Mouse (Mus musculus) brain, embryonic 14.5 days (tissue): ENCODE measurements around the gene Gm12216.

ENCODE experiments used
- CTCF ChIP-seq: fragments of 200-500 bp; IDR thresholded peaks from 2 replicates; pipeline ENCODE4 v1.5.1; 2012; ENCODE audit warnings: inconsistent platforms, mild to moderate bottlenecking, moderate library complexity, borderline replicate concordance; ENCODE audit not compliant: insufficient read depth, insufficient read length; ENCODE audit errors: extremely low read depth
- POLR2A ChIP-seq: fragments of 200-500 bp; IDR thresholded peaks from 2 replicates; pipeline ENCODE4 v1.6.1; 2012; ENCODE audit warnings: mild to moderate bottlenecking, inconsistent platforms, borderline replicate concordance; ENCODE audit not compliant: poor library complexity, insufficient read depth, insufficient read length, severe bottlenecking; ENCODE audit errors: extremely low read depth

DNA sequence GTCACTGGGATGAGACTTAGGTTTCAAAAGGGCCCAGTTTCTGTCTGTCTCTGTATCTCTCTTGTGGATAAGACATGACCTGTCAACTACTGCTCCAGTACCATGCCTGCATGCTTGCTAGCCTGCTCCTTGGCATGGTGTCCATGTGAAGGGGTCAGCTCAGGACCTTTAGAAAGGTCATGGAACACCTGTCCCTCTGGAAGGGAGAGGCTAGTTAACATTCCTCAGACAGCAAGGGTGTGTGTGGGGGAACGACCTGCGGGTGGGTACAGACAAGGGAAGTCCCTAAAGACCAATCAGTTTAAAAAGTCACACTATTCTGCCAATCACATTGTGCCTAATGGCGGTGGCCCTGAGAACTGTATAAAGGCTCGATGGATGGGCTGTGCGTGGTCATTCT is 58.1 kb downstream of the Gm12216 start:
- TF ChIP-seq CTCF (no peak), POLR2A (no peak)
